Mouse (Mus musculus): ENCODE measurements around the gene Lck.

DNA sequence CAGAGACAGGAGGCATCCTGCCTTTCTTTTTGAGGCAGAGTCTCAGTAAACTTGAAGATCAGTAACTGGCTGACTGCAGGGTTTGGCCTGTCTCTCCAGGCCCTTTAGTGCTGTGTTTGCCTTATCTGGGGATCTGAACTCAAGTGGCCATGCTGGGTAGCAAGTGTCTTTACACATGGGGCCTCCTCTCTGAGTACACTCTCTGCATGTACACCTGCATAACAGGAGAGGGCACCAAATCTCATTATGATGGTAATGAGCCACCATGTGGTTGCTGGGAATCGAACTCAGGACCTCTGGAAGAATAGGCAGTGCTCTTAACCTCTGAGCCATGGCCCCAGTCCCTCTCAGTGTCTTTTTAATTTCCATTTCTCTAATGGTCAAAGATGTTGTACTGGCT is 8.8 kb upstream of the Lck start:
- no peak for TF ChIP-seq E2F4 (IDR thresholded peaks at IDR 0.05; ENCODE audit: insufficient read depth)
- TF ChIP-seq REST (IDR thresholded peaks at IDR 0.05; ENCODE audit: insufficient read depth, insufficient read length) = no peak
- no peak for TF ChIP-seq POLR2A (IDR thresholded peaks at IDR 0.05; ENCODE audit: insufficient read length, low read depth)
- no peak for TF ChIP-seq USF1 (IDR thresholded peaks at IDR 0.05; ENCODE audit: low read depth)
- TF ChIP-seq TCF12 (IDR thresholded peaks at IDR 0.05; ENCODE audit: insufficient read depth, poor library complexity, severe bottlenecking) = no peak
- no peak for TF ChIP-seq MYOD1 (IDR thresholded peaks at IDR 0.05; ENCODE audit: control insufficient read depth in 1 of 3, insufficient read length in 2 of 3, low read depth in 2 of 3)
- TF ChIP-seq MYOG (IDR thresholded peaks at IDR 0.05; ENCODE audit: control insufficient read depth in 1 of 3, insufficient read depth in 1 of 3, insufficient read length in 2 of 3, low read depth in 2 of 3) = no peak
- TF ChIP-seq MAX (IDR thresholded peaks at IDR 0.05; ENCODE audit: low read depth) = no peak
- no peak for TF ChIP-seq POLR2AphosphoS2 (IDR thresholded peaks at IDR 0.05; ENCODE audit: insufficient read length, low read depth)

All from myocyte (in vitro differentiated cells).